In the genomic region with DNA sequence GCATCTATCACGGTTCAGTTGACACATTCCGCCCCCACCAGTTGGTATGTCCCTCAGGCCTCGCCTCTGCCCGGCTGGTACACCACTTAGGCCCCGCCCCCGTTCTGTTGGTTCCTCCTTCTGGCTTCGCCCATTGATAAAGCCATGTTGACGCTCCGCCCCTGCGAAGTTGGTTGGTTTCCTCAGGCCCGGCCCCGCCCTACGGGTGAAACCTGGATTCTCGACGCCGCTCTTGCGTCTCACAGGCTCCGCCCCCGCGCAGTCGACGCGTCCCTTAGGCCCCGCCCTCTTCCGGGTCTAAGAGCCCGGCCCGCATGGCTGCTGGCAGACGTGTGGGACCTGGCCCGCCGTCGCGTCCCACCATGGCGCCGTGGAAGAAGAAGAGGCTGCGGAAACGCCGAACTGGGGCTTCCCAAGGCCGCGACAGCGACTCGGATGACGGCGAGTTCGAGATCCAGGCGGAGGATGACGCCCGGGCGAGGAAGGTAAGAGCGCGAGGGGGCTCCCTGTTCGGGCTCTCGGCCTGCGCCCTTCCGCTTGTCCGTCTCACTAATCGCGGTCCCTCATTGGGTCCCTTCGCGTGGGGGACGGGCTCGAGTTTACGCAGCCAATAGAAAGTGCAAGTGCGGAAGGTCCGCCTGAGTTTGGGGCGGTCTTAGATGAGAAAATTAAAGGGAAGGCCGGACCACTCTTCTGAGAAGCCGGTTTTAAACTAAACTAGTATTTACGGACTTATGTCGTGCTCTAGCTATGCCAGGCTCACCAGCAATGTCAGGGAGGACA, we compare ENCODE assay signal across 2 mouse cellular contexts.
A peak's percentile ranks its signal among the peaks of the same experiment; 100 is the strongest.
TF ChIP-seq lines count a peak whose summit lies in the region.

No protein-coding gene starts in this region.

TF ChIP-seq in C2C12, 6 proteins besides CTCF, POLR2A, EP300 and RAD21:
- TF ChIP-seq FOSL1 (IDR thresholded peaks at IDR 0.05; ENCODE audit: insufficient read depth, low read length, poor library complexity, severe bottlenecking) (no peak), MAX (IDR thresholded peaks at IDR 0.05) (peak; percentile 17), CEBPB (IDR thresholded peaks at IDR 0.05; ENCODE audit: low read depth) (no peak), USF1 (IDR thresholded peaks at IDR 0.05; ENCODE audit: low read depth) (no peak), MYOG (IDR thresholded peaks at IDR 0.05; ENCODE audit: control insufficient read depth, extremely low read depth, insufficient read length) (no peak)

TF ChIP-seq in myocyte, 11 proteins besides CTCF, POLR2A, EP300 and RAD21:
- TF ChIP-seq POLR2AphosphoS2 (IDR thresholded peaks at IDR 0.05; ENCODE audit: insufficient read length, low read depth) (peak; percentile 82), MYOG (IDR thresholded peaks at IDR 0.05; ENCODE audit: control insufficient read depth in 1 of 3, insufficient read depth in 1 of 3, insufficient read length in 2 of 3, low read depth in 2 of 3) (peak in 1 of 3 experiments; percentile 3), MYOD1 (IDR thresholded peaks at IDR 0.05; ENCODE audit: control insufficient read depth in 1 of 3, insufficient read length in 2 of 3, low read depth in 2 of 3) (no peak)
